Mouse (Mus musculus) bone marrow macrophage, adult 2 months (primary cell): ENCODE data around the gene Pah. TPM values are rescaled to one million over a fixed set of nuclear protein-coding genes. Genes with fewer than 3 reads are reported as not detected.

Source experiments
- H3K27ac ChIP-seq: 2 replicates; pipeline ENCODE4 v1.5.1; 2012; ENCODE audit warnings: low read depth, low read length; ENCODE audit not compliant: insufficient read depth
- H3K4me1 ChIP-seq: 2 replicates; pipeline ENCODE4 v1.6.1; 2012; ENCODE audit warnings: low read length; ENCODE audit not compliant: control insufficient read depth, insufficient read depth
- H3K4me3 ChIP-seq: 2 replicates; pipeline ENCODE4 v1.5.1; 2012; ENCODE audit warnings: mild to moderate bottlenecking, low read length, moderate library complexity; ENCODE audit not compliant: insufficient read depth
- CTCF ChIP-seq: IDR thresholded peaks from 2 replicates; pipeline ENCODE4 v1.5.1; 2012; ENCODE audit warnings: low read depth, mild to moderate bottlenecking, low read length, moderate library complexity
- POLR2A ChIP-seq: IDR thresholded peaks from 2 replicates; pipeline ENCODE4 v1.6.1; 2012; ENCODE audit warnings: mild to moderate bottlenecking, low read depth, low read length, borderline replicate concordance
- polyA plus RNA-seq: library from polyadenylated mRNA; stranded (reverse); fragments of >200 nt; gene quantifications from 2 replicates; pipeline ENCODE4 v1.2.4, GENCODE M21; 2012; ENCODE audit not compliant: missing spikeins, insufficient read depth, insufficient read length

The Pah gene
- polyA plus RNA-seq, 1 experiment, result not detected

- H3K27ac ChIP-seq, result no peak overlapping the region
- H3K4me3 ChIP-seq, result no peak overlapping the region
- TF ChIP-seq POLR2A, result no peak
- no peak for TF ChIP-seq CTCF
- no peaks in the 10 kb centered on the region for H3K4me1 ChIP-seq
These were observed 34.8 kb downstream of the Pah start for GRCm38 (mm10) chr10:87556441-87556840.

GRCm38 (mm10) chr10:87563818-87564217 lies 42.2 kb downstream of the Pah start:
- Histone ChIP-seq H3K4me1 (no peaks in the 10 kb centered on the region), H3K4me3 (no peak overlapping the region), H3K27ac (no peak overlapping the region)
- no peak for TF ChIP-seq POLR2A

- no peak overlapping the region for H3K27ac ChIP-seq
- TF ChIP-seq CTCF, result no peak
- no peak for TF ChIP-seq POLR2A
- H3K4me3 ChIP-seq, result no peak overlapping the region
- H3K4me1 ChIP-seq, result no peaks in the 10 kb centered on the region
These were observed 44.1 kb downstream of the Pah start for GRCm38 (mm10) chr10:87565712-87566111.

- no peak overlapping the region for H3K27ac ChIP-seq
- H3K4me3 ChIP-seq, result no peak overlapping the region
- no peaks in the 10 kb centered on the region for H3K4me1 ChIP-seq
- TF ChIP-seq POLR2A, result no peak
- TF ChIP-seq CTCF, result no peak
These were observed 50.9 kb downstream of the Pah start for GRCm38 (mm10) chr10:87572500-87572899.

GRCm38 (mm10) chr10:87586696-87587095 lies 65.1 kb downstream of the Pah start:
- H3K27ac ChIP-seq, result no peak overlapping the region
- TF ChIP-seq POLR2A (no peak), CTCF (no peak)
- no peak overlapping the region for H3K4me3 ChIP-seq
- H3K4me1 ChIP-seq, result no peaks in the 10 kb centered on the region

GRCm38 (mm10) chr10:87593916-87594315 lies 72.3 kb downstream of the Pah start:
- no peak overlapping the region for H3K27ac ChIP-seq
- no peak for TF ChIP-seq POLR2A
- no peak for TF ChIP-seq CTCF
- no peak overlapping the region for H3K4me3 ChIP-seq
- H3K4me1 ChIP-seq, result no peaks in the 10 kb centered on the region

GRCm38 (mm10) chr10:87596361-87597074 lies 74.9 kb downstream of the Pah start:
- Histone ChIP-seq H3K4me3 (no peak overlapping the region), H3K27ac (no peak overlapping the region), H3K4me1 (no peaks in the 10 kb centered on the region)
- TF ChIP-seq POLR2A (no peak), CTCF (no peak)

GRCm38 (mm10) chr10:87597075-87597677 lies 75.6 kb downstream of the Pah start:
- no peak overlapping the region for H3K27ac ChIP-seq
- no peak overlapping the region for H3K4me3 ChIP-seq
- no peaks in the 10 kb centered on the region for H3K4me1 ChIP-seq
- TF ChIP-seq CTCF (no peak), POLR2A (no peak)

- TF ChIP-seq CTCF (no peak), POLR2A (no peak)
- Histone ChIP-seq H3K4me1 (no peaks in the 10 kb centered on the region), H3K27ac (no peak overlapping the region), H3K4me3 (no peak overlapping the region)
These were observed 80.6 kb downstream of the Pah start for GRCm38 (mm10) chr10:87602151-87602550.

- TF ChIP-seq POLR2A (no peak), CTCF (no peak)
- Histone ChIP-seq H3K27ac (no peak overlapping the region), H3K4me3 (no peak overlapping the region), H3K4me1 (peaks cover 6% of the 10 kb centered on the region; the same call in 1 of the 2 replicates)
These were observed 103.6 kb downstream of the Pah start for GRCm38 (mm10) chr10:87625196-87625595.

Other genes with a start within 250 kb of the Pah start
- not detected in 2 replicates for gene Ascl1, start 28.1 kb upstream of the Pah start, polyA plus RNA-seq